Mouse (Mus musculus) natural killer cell, adult 2 months (primary cell): ENCODE measurements around the gene 4921511C20Rik.

Source experiments
- DNase-seq, 2 experiments: peaks; one replicate each; pipeline ENCODE4 v3.0.0; 2022; ENCODE audit warnings: low spot score in 2 of 2

The 4921511C20Rik gene

GRCm38 (mm10) chrX:127393993-127394392 lies at the start of gene 4921511C20Rik:
TSS of gene 4921511C20Rik (plus strand) at chrX:127394293.
- DNase-seq = no peak
